Mouse (Mus musculus): ENCODE results near the gene 1700088E04Rik.

GRCm38 (mm10) chr15:79111774-79112173 is 29.3 kb downstream of the 1700088E04Rik start:
- TF ChIP-seq CTCF (IDR thresholded peaks at IDR 0.05; ENCODE audit: control insufficient read depth, insufficient read depth, low read length) (no peak), POLR2A (IDR thresholded peaks at IDR 0.05; ENCODE audit: borderline replicate concordance, control insufficient read depth, low read depth, low read length) (no peak)
